Mouse (Mus musculus): ENCODE measurements around the gene Olfr508. TPM values are rescaled to one million over a fixed set of nuclear protein-coding genes. Genes with fewer than 3 reads are reported as not detected.

Olfr508 gene
- not detected in 2 replicates for polyA plus RNA-seq (2021; fragmentation: Nextera tagmentation)
- long read RNA-seq, experiment 1, result 0 reads
- long read RNA-seq, experiment 2, result 0 reads

DNA sequence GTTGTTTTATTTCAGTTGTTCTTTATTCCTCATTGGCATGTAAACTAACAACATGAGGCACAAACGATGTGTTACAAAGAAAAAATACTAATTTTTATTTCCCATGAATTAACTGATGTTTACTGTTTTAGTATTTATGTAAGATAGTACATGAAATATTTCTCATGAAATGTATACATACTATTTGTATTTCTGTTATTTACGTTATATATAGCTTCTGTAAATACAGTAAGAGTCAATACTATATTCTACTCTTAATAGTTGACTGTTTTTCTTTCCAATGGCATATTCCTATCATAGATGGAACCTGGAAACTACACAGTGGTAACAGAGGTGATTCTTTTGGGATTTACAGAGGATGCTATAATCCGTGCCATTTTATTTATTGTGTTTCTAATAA is at the start of gene Olfr508:
Olfr508 (plus strand) TSS at position 301 of the 400 bp plus-strand sequence.

DNA sequence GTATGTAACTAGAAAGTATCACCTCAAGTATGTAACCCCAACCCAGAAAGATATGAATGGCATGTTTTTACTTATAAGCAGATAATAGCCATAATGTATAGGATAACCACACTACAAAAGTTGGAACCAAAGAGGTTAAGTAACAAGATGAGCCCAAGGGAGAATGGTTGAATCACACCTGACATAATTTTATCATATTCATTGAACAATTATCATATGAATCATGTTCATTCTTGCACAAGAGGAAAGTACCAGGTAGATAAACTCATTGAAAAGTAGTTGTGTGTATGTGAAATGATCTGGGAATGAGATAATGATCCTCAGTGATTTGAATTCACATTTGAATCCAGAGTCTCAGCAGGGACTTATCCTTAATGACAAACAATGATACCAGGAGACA is 19.3 kb upstream of the Olfr508 start, which contains the start of gene Olfr506:
Olfr506 (plus strand) TSS at position 301 of the 400 bp plus-strand sequence.

DNA sequence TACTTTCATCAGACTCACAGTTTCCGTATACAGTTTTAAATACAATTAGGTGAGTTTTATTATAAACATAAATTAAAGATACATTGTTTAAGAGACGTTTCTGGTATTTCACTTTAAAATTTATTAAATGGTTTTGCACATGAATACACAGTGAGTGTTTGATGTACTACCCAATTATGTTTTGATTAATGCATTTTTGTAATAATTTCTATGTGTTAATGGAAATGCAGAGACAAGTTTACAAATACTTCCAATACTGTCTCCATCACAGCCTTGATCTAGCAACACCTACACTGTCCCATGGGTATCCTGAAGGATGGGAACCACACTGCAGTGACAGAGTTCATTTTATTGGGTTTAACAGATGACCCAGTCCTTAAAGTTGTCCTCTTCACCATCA is 8.3 kb upstream of the Olfr508 start, which contains the start of gene Olfr507:
Olfr507 (plus strand) TSS at position 301 of the 400 bp plus-strand sequence.

DNA sequence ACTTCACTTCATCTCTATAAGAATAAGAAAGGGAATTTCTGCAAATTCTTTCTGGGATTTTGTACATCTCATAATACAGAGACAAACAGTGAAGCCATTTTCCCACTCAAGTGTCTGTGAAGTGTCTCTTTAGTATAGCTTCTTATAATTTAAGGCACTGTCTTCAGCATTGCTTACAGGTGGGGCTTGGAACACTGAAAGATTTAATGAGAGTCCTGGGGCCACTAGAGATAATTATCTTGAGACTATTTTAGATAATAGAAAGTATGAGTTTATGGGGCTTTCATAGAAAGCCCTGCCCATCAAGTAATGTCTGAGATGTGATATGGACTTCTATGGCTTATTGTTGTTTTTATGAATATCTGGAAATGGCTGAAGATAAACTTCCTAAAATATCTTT is 22.0 kb downstream of the Olfr508 start, which contains the start of gene Olfr509:
Olfr509 (minus strand) TSS at position 101 of the 400 bp plus-strand sequence.

DNA sequence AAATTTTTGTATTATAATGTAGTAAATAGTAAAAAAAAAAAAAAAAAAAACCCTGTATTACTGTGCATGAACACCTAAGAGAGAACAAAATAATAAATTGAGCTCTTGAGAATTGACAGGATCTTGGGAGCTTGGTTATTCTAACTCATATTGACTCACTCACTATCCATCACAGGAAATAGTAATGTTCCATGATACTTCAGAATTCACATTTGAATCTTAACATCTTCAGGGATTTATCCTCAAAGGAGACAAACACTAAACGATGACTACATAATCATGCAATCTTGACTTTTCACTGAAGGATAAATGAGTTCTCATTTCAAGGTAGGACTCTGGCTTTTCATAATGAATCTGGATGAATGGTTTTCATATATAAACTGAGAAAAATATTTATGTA is 36.3 kb downstream of the Olfr508 start, which contains the start of gene Olfr510:
Olfr510 (plus strand) TSS at position 301 of the 400 bp plus-strand sequence.

Other genes starting within 250 kb of the Olfr508 start
- not detected in 2 replicates for gene Olfr495, start 236.8 kb upstream of the Olfr508 start, polyA plus RNA-seq (2021; fragmentation: Nextera tagmentation)
- not detected in 2 replicates for gene Olfr497, start 209.6 kb upstream of the Olfr508 start, polyA plus RNA-seq (2021; fragmentation: Nextera tagmentation)
- gene Olfr498, start 164.7 kb upstream of the Olfr508 start, polyA plus RNA-seq (2021; fragmentation: Nextera tagmentation), result not detected in 2 replicates
- gene Olfr502, start 104.9 kb upstream of the Olfr508 start, polyA plus RNA-seq (2021; fragmentation: Nextera tagmentation), result not detected in 2 replicates
- not detected in 2 replicates for gene Olfr503, start 85.5 kb upstream of the Olfr508 start, polyA plus RNA-seq (2021; fragmentation: Nextera tagmentation)
- gene Olfr504, start 64.2 kb upstream of the Olfr508 start, polyA plus RNA-seq (2021; fragmentation: Nextera tagmentation), result not detected in 2 replicates
- not detected in 2 replicates for gene Olfr506, start 19.2 kb upstream of the Olfr508 start, polyA plus RNA-seq (2021; fragmentation: Nextera tagmentation)
- not detected in 2 replicates for gene Olfr507, start 8.2 kb upstream of the Olfr508 start, polyA plus RNA-seq (2021; fragmentation: Nextera tagmentation)
- gene Olfr509, start 21.9 kb downstream of the Olfr508 start, polyA plus RNA-seq (2021; fragmentation: Nextera tagmentation), result not detected in 2 replicates
- gene Olfr510, start 36.4 kb downstream of the Olfr508 start, polyA plus RNA-seq (2021; fragmentation: Nextera tagmentation), result not detected in 2 replicates
- gene Olfr512, start 83.3 kb downstream of the Olfr508 start, polyA plus RNA-seq (2021; fragmentation: Nextera tagmentation), result not detected in 2 replicates
- not detected in 2 replicates for gene Olfr513, start 121.0 kb downstream of the Olfr508 start, polyA plus RNA-seq (2021; fragmentation: Nextera tagmentation)
- not detected in 2 replicates for gene Olfr514, start 196.0 kb downstream of the Olfr508 start, polyA plus RNA-seq (2021; fragmentation: Nextera tagmentation)
- gene Olfr516, start 220.5 kb downstream of the Olfr508 start, polyA plus RNA-seq (2021; fragmentation: Nextera tagmentation), result not detected in 2 replicates
- not detected in 2 replicates for gene Olfr517, start 242.4 kb downstream of the Olfr508 start, polyA plus RNA-seq (2021; fragmentation: Nextera tagmentation)

Measured in layer of hippocampus, adult 6 months (tissue).